Mouse (Mus musculus): ENCODE measurements around the gene Opcml. TPM values are rescaled to one million over a fixed set of nuclear protein-coding genes. Genes with fewer than 3 reads are reported as not detected.

Opcml gene
- polyA plus RNA-seq, 1 experiment, result 0.02 TPM

- no peaks in the 10 kb centered on the region for H3K4me1 ChIP-seq (ENCODE audit: control insufficient read depth, insufficient read depth, insufficient read length)
- H3K4me3 ChIP-seq (ENCODE audit: extremely low read depth, insufficient read depth, insufficient read length), result no peak overlapping the region
- H3K27ac ChIP-seq (ENCODE audit: insufficient read depth, low read length), result no peak overlapping the region
- H3K27me3 ChIP-seq (ENCODE audit: control insufficient read depth, insufficient read depth, low read length), result no peaks in the 10 kb centered on the region
- no peak for TF ChIP-seq CTCF (IDR thresholded peaks at IDR 0.05; ENCODE audit: extremely low read depth, insufficient read depth, insufficient read length, insufficient replicate concordance)
- no peak for TF ChIP-seq POLR2A (IDR thresholded peaks at IDR 0.05; ENCODE audit: low read depth, low read length)
- WGBS, result 41% methylated on average over 3 of the region's 3 CpGs
- DNase-seq (ENCODE audit: low read depth in 1 of 2, low spot score in 2 of 2), result no peak
- H3K36me3 ChIP-seq (ENCODE audit: control insufficient read depth, insufficient read depth, low read length), result no peaks in the 10 kb centered on the region
These were observed 604.6 kb downstream of the Opcml start for GRCm38 (mm10) chr9:28395222-28395621.

GRCm38 (mm10) chr9:28395638-28396037 lies 605.1 kb downstream of the Opcml start:
- Histone ChIP-seq H3K27me3 (ENCODE audit: control insufficient read depth, insufficient read depth, low read length) (no peaks in the 10 kb centered on the region), H3K4me3 (ENCODE audit: extremely low read depth, insufficient read depth, insufficient read length) (no peak overlapping the region), H3K27ac (ENCODE audit: insufficient read depth, low read length) (no peak overlapping the region), H3K36me3 (ENCODE audit: control insufficient read depth, insufficient read depth, low read length) (no peaks in the 10 kb centered on the region), H3K4me1 (ENCODE audit: control insufficient read depth, insufficient read depth, insufficient read length) (no peaks in the 10 kb centered on the region)
- no peak for TF ChIP-seq POLR2A (IDR thresholded peaks at IDR 0.05; ENCODE audit: low read depth, low read length)
- no peak for TF ChIP-seq CTCF (IDR thresholded peaks at IDR 0.05; ENCODE audit: extremely low read depth, insufficient read depth, insufficient read length, insufficient replicate concordance)
- no peak for DNase-seq (ENCODE audit: low read depth in 1 of 2, low spot score in 2 of 2)
- WGBS, result 83% methylated on average over 3 of the region's 3 CpGs

GRCm38 (mm10) chr9:28402770-28403650 lies 612.4 kb downstream of the Opcml start:
- Histone ChIP-seq H3K27ac (ENCODE audit: insufficient read depth, low read length) (no peak overlapping the region), H3K27me3 (ENCODE audit: control insufficient read depth, insufficient read depth, low read length) (no peaks in the 10 kb centered on the region), H3K4me3 (ENCODE audit: extremely low read depth, insufficient read depth, insufficient read length) (no peak overlapping the region), H3K4me1 (ENCODE audit: control insufficient read depth, insufficient read depth, insufficient read length) (no peaks in the 10 kb centered on the region), H3K36me3 (ENCODE audit: control insufficient read depth, insufficient read depth, low read length) (no peaks in the 10 kb centered on the region)
- no peak for DNase-seq (ENCODE audit: low read depth in 1 of 2, low spot score in 2 of 2)
- no peak for TF ChIP-seq CTCF (IDR thresholded peaks at IDR 0.05; ENCODE audit: extremely low read depth, insufficient read depth, insufficient read length, insufficient replicate concordance)
- TF ChIP-seq POLR2A (IDR thresholded peaks at IDR 0.05; ENCODE audit: low read depth, low read length), result no peak
- WGBS, result 4% methylated on average over 49 of the region's 56 CpGs

- no peak overlapping the region for H3K4me3 ChIP-seq (ENCODE audit: extremely low read depth, insufficient read depth, insufficient read length)
- TF ChIP-seq POLR2A (IDR thresholded peaks at IDR 0.05; ENCODE audit: low read depth, low read length), result no peak
- no peak for TF ChIP-seq CTCF (IDR thresholded peaks at IDR 0.05; ENCODE audit: extremely low read depth, insufficient read depth, insufficient read length, insufficient replicate concordance)
These were observed 613.4 kb downstream of the Opcml start for GRCm38 (mm10) chr9:28403831-28404562.

GRCm38 (mm10) chr9:28404616-28405015 lies 614.0 kb downstream of the Opcml start:
- Histone ChIP-seq H3K4me1 (ENCODE audit: control insufficient read depth, insufficient read depth, insufficient read length) (no peaks in the 10 kb centered on the region), H3K4me3 (ENCODE audit: extremely low read depth, insufficient read depth, insufficient read length) (no peak overlapping the region), H3K27ac (ENCODE audit: insufficient read depth, low read length) (no peak overlapping the region), H3K27me3 (ENCODE audit: control insufficient read depth, insufficient read depth, low read length) (no peaks in the 10 kb centered on the region), H3K36me3 (ENCODE audit: control insufficient read depth, insufficient read depth, low read length) (no peaks in the 10 kb centered on the region)
- TF ChIP-seq POLR2A (IDR thresholded peaks at IDR 0.05; ENCODE audit: low read depth, low read length) (no peak), CTCF (IDR thresholded peaks at IDR 0.05; ENCODE audit: extremely low read depth, insufficient read depth, insufficient read length, insufficient replicate concordance) (no peak)
- DNase-seq (ENCODE audit: low read depth in 1 of 2, low spot score in 2 of 2), result no peak
- 63% methylated on average over 8 of the region's 8 CpGs for WGBS

More at GRCm38 (mm10) chr9:28403831-28404562, 613.4 kb downstream of the Opcml start:
- DNase-seq (ENCODE audit: low read depth in 1 of 2, low spot score in 2 of 2), result no peak
- Histone ChIP-seq H3K27me3 (ENCODE audit: control insufficient read depth, insufficient read depth, low read length) (no peaks in the 10 kb centered on the region), H3K27ac (ENCODE audit: insufficient read depth, low read length) (no peak overlapping the region), H3K36me3 (ENCODE audit: control insufficient read depth, insufficient read depth, low read length) (no peaks in the 10 kb centered on the region), H3K4me1 (ENCODE audit: control insufficient read depth, insufficient read depth, insufficient read length) (no peaks in the 10 kb centered on the region)
- WGBS, result 6% methylated on average over 30 of the region's 30 CpGs

GRCm38 (mm10) chr9:28405816-28406215 lies 615.2 kb downstream of the Opcml start:
- WGBS, result 0% methylated on average over 1 of the region's 1 CpGs
- Histone ChIP-seq H3K27me3 (ENCODE audit: control insufficient read depth, insufficient read depth, low read length) (no peaks in the 10 kb centered on the region), H3K4me1 (ENCODE audit: control insufficient read depth, insufficient read depth, insufficient read length) (no peaks in the 10 kb centered on the region), H3K36me3 (ENCODE audit: control insufficient read depth, insufficient read depth, low read length) (no peaks in the 10 kb centered on the region), H3K4me3 (ENCODE audit: extremely low read depth, insufficient read depth, insufficient read length) (no peak overlapping the region), H3K27ac (ENCODE audit: insufficient read depth, low read length) (no peak overlapping the region)
- no peak for DNase-seq (ENCODE audit: low read depth in 1 of 2, low spot score in 2 of 2)
- TF ChIP-seq CTCF (IDR thresholded peaks at IDR 0.05; ENCODE audit: extremely low read depth, insufficient read depth, insufficient read length, insufficient replicate concordance), result no peak
- TF ChIP-seq POLR2A (IDR thresholded peaks at IDR 0.05; ENCODE audit: low read depth, low read length), result no peak

Measured in spleen, adult 2 months (tissue).